ENCODE assay signal across 25 mouse cellular contexts in the genomic region with DNA sequence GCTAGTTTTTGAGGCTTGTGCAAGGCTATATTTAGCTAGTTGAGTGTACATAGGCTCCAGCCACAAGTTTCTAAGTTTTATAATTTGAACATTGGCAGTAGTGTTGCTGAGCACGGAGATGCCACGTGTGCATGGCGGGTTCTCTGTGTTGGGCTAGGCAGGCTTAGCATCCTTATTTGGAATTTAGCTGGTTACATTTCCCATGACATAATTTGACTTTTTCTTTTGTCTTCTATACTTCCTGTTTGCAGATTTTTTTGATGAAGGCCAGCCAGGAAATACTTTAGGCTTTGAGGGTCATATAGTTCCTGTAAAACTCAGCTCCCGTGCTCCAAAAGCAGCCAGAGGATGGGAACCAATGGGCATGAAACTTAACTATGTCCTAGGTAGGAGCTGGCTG. TPM values are rescaled to one million over a fixed set of nuclear protein-coding genes. Genes with fewer than 3 reads are reported as not detected.
DNase-seq lines count a peak whose midpoint lies in the region; ATAC-seq and TF ChIP-seq lines count a peak whose summit lies in the region.
"Had no signal": no experiment of that assay in that cellular context is flagged by ENCODE, and none has a peak within 500 bp of the region (broad histone marks: within the 10 kb centered on the region; RNA-seq: fewer than 3 reads in every experiment).

No protein-coding gene starts in this region.

- H3K4me3 ChIP-seq in heart, adult 2 months: no peak overlapping the region
- no peak overlapping the region for H3K4me3 ChIP-seq in heart, embryonic 15.5 days
- no peak overlapping the region for H3K4me3 ChIP-seq in cerebellum, adult 2 months (replicated peaks; ENCODE audit: insufficient read depth, low read depth, low read length)
- H3K4me3 ChIP-seq: forebrain, embryonic 13.5 days; hindbrain, embryonic 13.5 days; layer of hippocampus, adult 2 months; left cerebral cortex, adult 2 months; limb, embryonic 13.5 days; liver, embryonic 12.5 days; megakaryocyte, embryonic 14.5 days; midbrain, embryonic 12.5 days had no signal

- TF ChIP-seq EP300 in heart, adult 2 months (IDR thresholded peaks at IDR 0.05; ENCODE audit: insufficient read depth, low read depth, low read length): no peak

- H3K9ac ChIP-seq in heart, adult 2 months (ENCODE audit: low read depth, low read length): no peak overlapping the region
- H3K9ac ChIP-seq in heart, embryonic 15.5 days: no peak overlapping the region
- H3K9ac ChIP-seq: forebrain, embryonic 13.5 days; hindbrain, embryonic 13.5 days; limb, embryonic 13.5 days; liver, embryonic 12.5 days; midbrain, embryonic 12.5 days had no signal

- no peak for DNase-seq in heart, adult 2 months
- DNase-seq in heart, adult 9 months (ENCODE audit: low spot score in 2 of 2): no peak
- no peak for DNase-seq in heart, postnatal 14 days
- DNase-seq in naive thymus-derived CD4-positive, alpha-beta T cell, adult 2 months (ENCODE audit: low read depth): peak; percentile 59
- no peak for DNase-seq in cerebellum, adult 2 months
- DNase-seq: adrenal gland, postnatal 10 days; cerebellum, adult 9-10 months; cerebellum, postnatal 36 days; gastrocnemius, postnatal 14 days; kidney, adult 9 months; lung, adult 18-20 months; lung, postnatal 4 days had no signal

- intact Hi-C loops in heart, adult 2 months (cut with DNase I): no loop called here
- intact Hi-C loops in heart, postnatal 14 days (cut with DNase I): no loop called here

- TF ChIP-seq POLR2A in heart, adult 2 months (IDR thresholded peaks at IDR 0.05; ENCODE audit: insufficient read depth, low read depth, low read length): no peak
- TF ChIP-seq POLR2A in cerebellum, adult 2 months (IDR thresholded peaks at IDR 0.05; ENCODE audit: borderline replicate concordance, insufficient read depth, low read length): no peak

- TF ChIP-seq CTCF in heart, adult 2 months (IDR thresholded peaks at IDR 0.05): no peak
- TF ChIP-seq CTCF in cerebellum, adult 2 months (IDR thresholded peaks at IDR 0.05; ENCODE audit: borderline replicate concordance, insufficient read depth, low read depth, low read length): no peak

- H3K79me2 ChIP-seq in heart, adult 2 months (replicated peaks; ENCODE audit: control insufficient read depth, insufficient read depth, low read length): no peaks in the 10 kb centered on the region

- H3K27me3 ChIP-seq in heart, adult 2 months (ENCODE audit: control insufficient read depth, insufficient read depth, low read length): no peaks in the 10 kb centered on the region
- H3K27me3 ChIP-seq in heart, embryonic 15.5 days: no peaks in the 10 kb centered on the region
- H3K27me3 ChIP-seq in cerebellum, adult 2 months (ENCODE audit: control insufficient read depth, insufficient read depth, low read length): no peaks in the 10 kb centered on the region
- H3K27me3 ChIP-seq: CH12.LX; forebrain, embryonic 13.5 days; hindbrain, embryonic 13.5 days; limb, embryonic 13.5 days; liver, embryonic 12.5 days; megakaryocyte, embryonic 14.5 days; midbrain, embryonic 12.5 days had no signal

- no peak overlapping the region for H3K4me2 ChIP-seq in heart, embryonic 15.5 days
- H3K4me2 ChIP-seq: forebrain, embryonic 13.5 days; hindbrain, embryonic 13.5 days; limb, embryonic 13.5 days; liver, embryonic 12.5 days; midbrain, embryonic 12.5 days had no signal

- H3K9me3 ChIP-seq in heart, embryonic 15.5 days (replicated peaks): no peaks in the 10 kb centered on the region
- H3K9me3 ChIP-seq: forebrain, embryonic 13.5 days; hindbrain, embryonic 13.5 days; limb, embryonic 13.5 days; liver, embryonic 12.5 days; megakaryocyte, embryonic 14.5 days; midbrain, embryonic 12.5 days had no signal

- H3K4me1 ChIP-seq in heart, adult 2 months (ENCODE audit: control insufficient read depth, insufficient read depth, low read length): peaks cover 1% of the 10 kb centered on the region; the same call in 1 of the 2 replicates
- H3K4me1 ChIP-seq in heart, embryonic 15.5 days (replicated peaks): peaks cover 25% of the 10 kb centered on the region
- H3K4me1 ChIP-seq in cerebellum, adult 2 months (ENCODE audit: control insufficient read depth, insufficient read depth, low read length): peaks cover 32% of the 10 kb centered on the region
- H3K4me1 ChIP-seq: hindbrain, embryonic 13.5 days; limb, embryonic 13.5 days; midbrain, embryonic 12.5 days had no signal

- H3K36me3 ChIP-seq in heart, adult 2 months (ENCODE audit: control insufficient read depth, insufficient read depth, low read length): peaks cover 5% of the 10 kb centered on the region; the same call in 1 of the 2 replicates
- peaks cover 68% of the 10 kb centered on the region for H3K36me3 ChIP-seq in heart, embryonic 15.5 days

- H3K27ac ChIP-seq in heart, adult 2 months: peak overlapping the region; percentile 63
- peak overlapping the region; percentile 88 for H3K27ac ChIP-seq in heart, embryonic 15.5 days
- H3K27ac ChIP-seq in cerebellum, adult 2 months (ENCODE audit: insufficient read depth, low read length): no peak overlapping the region
- H3K27ac ChIP-seq: forebrain, embryonic 13.5 days; hindbrain, embryonic 13.5 days; layer of hippocampus, adult 2 months; left cerebral cortex, adult 2 months; limb, embryonic 13.5 days; liver, embryonic 12.5 days; midbrain, embryonic 12.5 days had no signal

- 48% methylated on average over 4 of the region's 4 CpGs for WGBS in heart, adult 2 months
- WGBS in heart, embryonic 15.5 days: 70% methylated on average over 4 of the region's 4 CpGs
- WGBS in cerebellum, adult 2 months: 91% methylated on average over 4 of the region's 4 CpGs

- ATAC-seq in heart, embryonic 15.5 days (replicated peaks; ENCODE audit: insufficient number of reproducible peaks, insufficient read depth, low FRiP score, low read depth): no peak
- peak; percentile 73 for ATAC-seq in CD4-positive, CD25-positive, alpha-beta regulatory T cell, adult 4 months
- ATAC-seq: forebrain, embryonic 13.5 days; intestine, postnatal 0 days; liver, embryonic 12.5 days; lung, postnatal 0 days had no signal

RNA-seq across cellular contexts. Expression of a gene that starts 18.7 kb away (rescaled TPM):
- 10 to 100 TPM; 10.3 to 10.8 TPM for total RNA-seq in heart, adult 2 months (2021)
- 5.4 and 7.1 TPM in 2 replicates for polyA plus RNA-seq in heart, adult 2 months (2012; rRNA removed)
- 33.4 and 42.5 TPM in 2 replicates for polyA plus RNA-seq in heart, embryonic 15.5 days (2015; fragmentation: Nextera tagmentation; extraction: Ambion mirVana)
- 10 to 100 TPM in 1 of 2 experiments, 1 to 10 TPM in 1; 9.3 to 12.2 TPM for total RNA-seq in heart, postnatal 14 days (2021)
- polyA plus RNA-seq in CD4-positive, CD25-positive, alpha-beta regulatory T cell, adult 4 months (2017; shearing (Covaris generic)): 10 to 100 TPM; 58.6 to 79.7 TPM
- polyA plus RNA-seq in cerebellum, adult 2 months (2012; rRNA removed): 30.2 and 34.7 TPM in 2 replicates
